Mouse (Mus musculus): ENCODE measurements at regions not wholly inside any gene's neighbourhood (a gene's known extent, or its start where the extent isn't known, plus 50 kb on each side); places are given as distances from the start of the nearest gene placed in this dataset.

DNA sequence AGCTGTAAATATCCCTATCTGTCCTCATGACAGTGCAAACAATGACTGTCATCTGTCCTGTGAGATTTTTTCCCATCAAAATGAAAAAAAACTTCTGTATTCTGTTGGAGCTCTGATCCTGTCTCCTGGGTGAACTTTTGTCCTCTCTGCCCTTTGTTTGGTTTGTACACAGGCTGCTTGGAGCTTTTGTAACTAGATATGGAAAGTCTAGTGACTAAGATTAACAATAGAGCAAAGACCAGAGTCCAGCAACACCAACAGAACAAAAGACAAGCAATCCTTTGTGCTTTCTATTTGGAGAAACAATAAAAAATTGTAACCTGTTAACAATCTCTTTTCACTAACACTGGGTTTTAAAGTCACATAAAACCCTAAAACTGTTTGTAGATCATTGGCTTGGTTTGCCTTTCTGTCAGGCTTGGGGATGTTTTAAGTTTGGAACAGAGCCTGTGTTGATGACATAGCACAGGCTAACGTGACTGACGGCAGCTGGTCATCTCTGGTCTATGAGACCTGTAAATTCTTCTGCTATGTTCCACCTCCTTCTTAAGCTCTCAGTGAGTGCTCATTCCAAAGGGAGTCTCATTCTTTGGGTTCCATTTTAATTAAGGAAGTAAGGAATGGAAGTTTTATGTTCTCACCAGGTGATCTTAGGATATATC, 219.8 kb downstream of the Gm9733 start:
- no peak overlapping the region for H3K27ac ChIP-seq (ENCODE audit: low read depth, low read length)
- DNase-seq (ENCODE audit: low spot score) = no peak
- 27% methylated on average over 2 of the region's 2 CpGs for WGBS

DNA sequence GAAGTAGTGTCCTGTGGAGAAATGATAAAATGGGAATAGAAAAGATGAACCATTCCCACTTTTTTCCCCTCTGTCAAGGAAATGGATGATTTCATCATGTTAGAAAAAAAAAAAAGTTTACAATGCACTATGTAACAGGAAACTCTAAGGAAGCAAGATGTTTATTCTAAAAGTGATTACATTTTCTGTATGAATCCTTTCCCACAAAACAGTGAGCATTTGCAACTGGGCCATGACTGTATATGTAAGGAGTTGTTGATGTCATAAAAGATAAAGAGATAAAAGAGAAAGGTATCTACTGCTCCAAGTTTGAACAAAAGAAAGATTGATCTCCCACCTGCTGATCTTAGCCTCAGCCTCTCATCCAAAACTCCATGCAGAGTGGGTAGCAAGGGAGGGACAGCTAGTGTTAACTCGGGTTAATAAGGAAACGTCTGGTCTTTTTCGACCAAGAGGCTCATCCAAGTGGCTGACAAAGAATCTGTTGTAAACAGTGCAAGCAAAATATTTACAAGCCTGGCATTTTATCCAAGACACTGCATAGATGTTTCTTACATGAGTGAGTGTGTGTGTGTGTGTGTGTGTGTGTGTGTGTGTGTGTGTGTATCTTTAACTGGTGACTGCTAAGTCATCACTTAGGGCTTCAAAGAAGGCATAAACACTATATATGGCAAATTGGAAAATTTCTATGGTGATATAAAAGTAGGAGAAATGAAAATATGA, 213.3 kb downstream of the Gm9733 start:
- no peak overlapping the region for H3K9ac ChIP-seq (ENCODE audit: low read length)
- no peak overlapping the region for H3K4me2 ChIP-seq (ENCODE audit: low read depth, low read length, severe bottlenecking)
- 32% methylated on average over 3 of the region's 3 CpGs for WGBS
- DNase-seq (ENCODE audit: low spot score) (no peak), ATAC-seq (replicated peaks; ENCODE audit: low FRiP score) (no peak)
- H3K4me3 ChIP-seq (ENCODE audit: low read depth, low read length) = no peak overlapping the region
- no peaks in the 10 kb centered on the region for H3K36me3 ChIP-seq (ENCODE audit: control insufficient read depth, insufficient read depth, low read length)
- no peak overlapping the region for H3K27ac ChIP-seq (ENCODE audit: low read depth, low read length)
- H3K27me3 ChIP-seq (ENCODE audit: control insufficient read depth, insufficient read depth, low read length) = no peaks in the 10 kb centered on the region
- no peaks in the 10 kb centered on the region for H3K4me1 ChIP-seq (replicated peaks; ENCODE audit: control insufficient read depth, insufficient read depth, low read length)
- H3K9me3 ChIP-seq (ENCODE audit: control insufficient read depth, low read length) = no peaks in the 10 kb centered on the region

More for the DNA sequence above, 219.8 kb downstream of the Gm9733 start:
- no peaks in the 10 kb centered on the region for H3K27me3 ChIP-seq (ENCODE audit: control insufficient read depth, insufficient read depth, low read length)
- ATAC-seq (replicated peaks; ENCODE audit: low FRiP score) = no peak
- no peak overlapping the region for H3K4me3 ChIP-seq (ENCODE audit: low read depth, low read length)
- no peaks in the 10 kb centered on the region for H3K36me3 ChIP-seq (ENCODE audit: control insufficient read depth, insufficient read depth, low read length)
- H3K4me2 ChIP-seq (ENCODE audit: low read depth, low read length, severe bottlenecking) = no peak overlapping the region
- no peaks in the 10 kb centered on the region for H3K9me3 ChIP-seq (ENCODE audit: control insufficient read depth, low read length)
- no peaks in the 10 kb centered on the region for H3K4me1 ChIP-seq (replicated peaks; ENCODE audit: control insufficient read depth, insufficient read depth, low read length)
- no peak overlapping the region for H3K9ac ChIP-seq (ENCODE audit: low read length)

DNA sequence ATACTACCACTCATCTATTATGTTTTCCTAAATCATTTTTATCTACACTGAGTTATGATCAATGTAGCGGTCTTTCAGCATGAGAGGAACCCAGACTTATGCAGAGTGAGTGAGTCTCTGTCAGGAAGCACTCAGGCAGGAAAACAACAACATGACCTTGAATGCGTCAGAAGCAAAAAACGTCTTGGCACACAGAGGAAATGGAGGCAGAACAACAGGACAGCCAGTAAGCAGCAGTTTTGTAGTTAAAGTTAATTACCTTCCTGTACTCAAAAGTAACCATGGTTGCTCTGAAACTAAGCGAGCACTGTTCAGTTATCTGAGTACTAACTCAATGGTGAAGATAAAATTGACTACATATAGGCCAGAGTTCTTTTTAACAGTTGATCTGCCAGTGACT, 205.4 kb downstream of the Gm9733 start:
- DNase-seq (ENCODE audit: low spot score) (no peak), ATAC-seq (replicated peaks; ENCODE audit: low FRiP score) (no peak)
- Histone ChIP-seq H3K27me3 (ENCODE audit: control insufficient read depth, insufficient read depth, low read length) (no peaks in the 10 kb centered on the region), H3K36me3 (ENCODE audit: control insufficient read depth, insufficient read depth, low read length) (no peaks in the 10 kb centered on the region), H3K9me3 (ENCODE audit: control insufficient read depth, low read length) (no peaks in the 10 kb centered on the region), H3K4me2 (ENCODE audit: low read depth, low read length, severe bottlenecking) (no peak overlapping the region), H3K27ac (ENCODE audit: low read depth, low read length) (no peak overlapping the region), H3K9ac (ENCODE audit: low read length) (no peak overlapping the region), H3K4me3 (ENCODE audit: low read depth, low read length) (no peak overlapping the region), H3K4me1 (replicated peaks; ENCODE audit: control insufficient read depth, insufficient read depth, low read length) (no peaks in the 10 kb centered on the region)
- WGBS = 76% methylated on average over 4 of the region's 4 CpGs

DNA sequence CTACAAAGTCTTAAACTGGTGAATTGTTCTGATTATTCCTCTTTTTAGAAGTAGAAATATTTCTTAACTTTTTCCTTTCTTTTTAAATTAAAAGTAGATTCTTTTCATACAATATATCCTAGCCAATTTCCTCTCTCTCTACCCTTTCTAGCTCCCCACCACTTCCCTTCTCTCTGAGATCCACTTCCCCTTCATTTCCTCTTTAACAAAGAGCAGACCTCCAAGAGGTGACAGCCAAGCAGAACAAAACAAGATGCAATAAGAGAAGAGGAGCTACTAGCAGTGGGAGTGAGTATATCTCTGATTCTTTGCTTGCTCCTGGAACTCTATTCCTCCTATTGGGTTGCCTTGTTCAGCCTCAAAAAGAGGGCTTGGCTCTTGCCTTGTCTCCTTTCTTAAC, 203.7 kb downstream of the Gm9733 start:
- Histone ChIP-seq H3K4me3 (ENCODE audit: low read depth, low read length) (no peak overlapping the region), H3K36me3 (ENCODE audit: control insufficient read depth, insufficient read depth, low read length) (no peaks in the 10 kb centered on the region), H3K9ac (ENCODE audit: low read length) (no peak overlapping the region), H3K4me1 (replicated peaks; ENCODE audit: control insufficient read depth, insufficient read depth, low read length) (no peaks in the 10 kb centered on the region), H3K27me3 (ENCODE audit: control insufficient read depth, insufficient read depth, low read length) (no peaks in the 10 kb centered on the region), H3K9me3 (ENCODE audit: control insufficient read depth, low read length) (no peaks in the 10 kb centered on the region), H3K27ac (ENCODE audit: low read depth, low read length) (no peak overlapping the region), H3K4me2 (ENCODE audit: low read depth, low read length, severe bottlenecking) (no peak overlapping the region)
- DNase-seq (ENCODE audit: low spot score) = no peak
- ATAC-seq (replicated peaks; ENCODE audit: low FRiP score) = no peak

DNA sequence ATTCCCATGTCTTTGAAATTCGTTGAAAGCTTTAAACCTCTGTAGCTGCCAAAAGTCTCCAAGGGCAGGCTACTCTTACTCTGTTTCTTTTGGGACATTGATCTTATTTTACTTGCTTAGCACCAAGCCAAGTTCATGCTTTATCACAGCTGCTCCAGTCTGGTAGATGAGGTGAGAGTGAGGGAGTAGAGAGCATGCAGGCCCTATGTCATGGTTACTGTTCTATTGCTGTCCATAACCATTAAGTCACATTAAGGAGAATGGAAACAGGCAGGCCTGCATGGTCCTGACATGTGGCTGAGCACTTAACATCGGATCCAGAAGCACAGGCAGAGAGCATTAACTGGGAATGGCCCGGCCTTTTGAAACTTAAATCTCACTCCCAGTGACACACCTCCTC, 203.1 kb downstream of the Gm9733 start:
- no peak overlapping the region for H3K4me3 ChIP-seq (ENCODE audit: low read depth, low read length)
- no peak for ATAC-seq (replicated peaks; ENCODE audit: low FRiP score)
- no peak for DNase-seq (ENCODE audit: low spot score)
- no peak overlapping the region for H3K9ac ChIP-seq (ENCODE audit: low read length)
- WGBS = 82% methylated on average over 3 of the region's 3 CpGs
- H3K27me3 ChIP-seq (ENCODE audit: control insufficient read depth, insufficient read depth, low read length) = no peaks in the 10 kb centered on the region
- no peaks in the 10 kb centered on the region for H3K9me3 ChIP-seq (ENCODE audit: control insufficient read depth, low read length)
- H3K36me3 ChIP-seq (ENCODE audit: control insufficient read depth, insufficient read depth, low read length) = no peaks in the 10 kb centered on the region
- no peaks in the 10 kb centered on the region for H3K4me1 ChIP-seq (replicated peaks; ENCODE audit: control insufficient read depth, insufficient read depth, low read length)
- no peak overlapping the region for H3K4me2 ChIP-seq (ENCODE audit: low read depth, low read length, severe bottlenecking)
- H3K27ac ChIP-seq (ENCODE audit: low read depth, low read length) = no peak overlapping the region

DNA sequence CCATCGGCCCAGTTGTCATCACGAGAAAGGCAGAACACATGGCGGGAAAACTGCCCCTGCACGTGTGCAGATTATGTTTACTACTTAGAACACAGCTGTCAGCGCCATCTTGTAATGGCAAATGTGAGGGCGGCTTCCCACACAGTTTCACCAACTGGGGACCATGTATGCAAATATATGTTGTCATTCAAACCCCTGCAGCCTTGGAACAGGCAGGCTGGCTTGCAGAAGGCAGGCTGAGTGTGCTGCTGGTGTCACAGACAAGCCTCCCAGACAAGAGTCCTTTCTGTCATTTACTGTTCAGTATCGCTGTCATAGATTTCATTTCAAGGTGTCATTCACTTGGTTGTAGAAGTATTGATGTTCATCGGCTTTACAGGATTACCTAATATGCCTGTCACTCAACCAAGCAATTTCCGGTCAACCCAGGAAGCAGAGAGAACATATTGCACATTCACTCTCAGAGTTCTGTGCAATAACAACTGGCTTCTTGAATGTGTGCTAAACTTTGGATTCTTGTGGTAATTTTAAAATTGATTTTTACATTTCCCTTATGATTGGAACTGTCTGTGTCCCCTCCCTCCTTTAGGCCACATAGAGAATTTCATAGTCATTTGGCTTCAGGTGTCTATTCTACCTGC, 202.3 kb downstream of the Gm9733 start:
- H3K27me3 ChIP-seq (ENCODE audit: control insufficient read depth, insufficient read depth, low read length) = no peaks in the 10 kb centered on the region
- no peak overlapping the region for H3K27ac ChIP-seq (ENCODE audit: low read depth, low read length)
- no peaks in the 10 kb centered on the region for H3K4me1 ChIP-seq (replicated peaks; ENCODE audit: control insufficient read depth, insufficient read depth, low read length)
- DNase-seq (ENCODE audit: low spot score) = no peak
- no peaks in the 10 kb centered on the region for H3K9me3 ChIP-seq (ENCODE audit: control insufficient read depth, low read length)
- H3K9ac ChIP-seq (ENCODE audit: low read length) = no peak overlapping the region
- no peaks in the 10 kb centered on the region for H3K36me3 ChIP-seq (ENCODE audit: control insufficient read depth, insufficient read depth, low read length)
- ATAC-seq (replicated peaks; ENCODE audit: low FRiP score) = no peak
- no peak overlapping the region for H3K4me2 ChIP-seq (ENCODE audit: low read depth, low read length, severe bottlenecking)
- no peak overlapping the region for H3K4me3 ChIP-seq (ENCODE audit: low read depth, low read length)
- WGBS = 93% methylated on average over 9 of the region's 9 CpGs

DNA sequence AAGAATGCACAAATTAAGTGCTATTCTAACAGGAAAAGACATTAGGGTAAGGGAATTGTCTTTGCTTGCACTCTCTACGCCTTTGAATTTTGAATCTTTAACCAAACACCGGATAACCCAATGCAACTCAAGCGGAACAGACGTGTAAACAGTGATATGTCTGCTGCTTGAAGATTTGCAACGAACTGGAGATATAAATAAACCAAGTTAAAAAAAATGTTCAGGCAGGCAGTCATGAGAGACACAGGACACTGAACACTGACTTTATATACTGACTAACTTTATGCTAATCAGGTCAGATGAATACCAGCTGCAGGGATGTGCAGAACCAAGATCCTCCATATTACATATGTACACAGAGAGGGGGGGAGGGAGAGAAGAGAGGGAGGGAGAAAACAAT, 200.0 kb downstream of the Gm9733 start:
- Histone ChIP-seq H3K27me3 (ENCODE audit: control insufficient read depth, insufficient read depth, low read length) (no peaks in the 10 kb centered on the region), H3K9me3 (ENCODE audit: control insufficient read depth, low read length) (no peaks in the 10 kb centered on the region), H3K4me1 (replicated peaks; ENCODE audit: control insufficient read depth, insufficient read depth, low read length) (no peaks in the 10 kb centered on the region), H3K4me3 (ENCODE audit: low read depth, low read length) (no peak overlapping the region), H3K27ac (ENCODE audit: low read depth, low read length) (no peak overlapping the region), H3K9ac (ENCODE audit: low read length) (no peak overlapping the region), H3K36me3 (ENCODE audit: control insufficient read depth, insufficient read depth, low read length) (no peaks in the 10 kb centered on the region), H3K4me2 (ENCODE audit: low read depth, low read length, severe bottlenecking) (no peak overlapping the region)
- no peak for DNase-seq (ENCODE audit: low spot score)
- WGBS = 80% methylated on average over 5 of the region's 5 CpGs
- ATAC-seq (replicated peaks; ENCODE audit: low FRiP score) = no peak

DNA sequence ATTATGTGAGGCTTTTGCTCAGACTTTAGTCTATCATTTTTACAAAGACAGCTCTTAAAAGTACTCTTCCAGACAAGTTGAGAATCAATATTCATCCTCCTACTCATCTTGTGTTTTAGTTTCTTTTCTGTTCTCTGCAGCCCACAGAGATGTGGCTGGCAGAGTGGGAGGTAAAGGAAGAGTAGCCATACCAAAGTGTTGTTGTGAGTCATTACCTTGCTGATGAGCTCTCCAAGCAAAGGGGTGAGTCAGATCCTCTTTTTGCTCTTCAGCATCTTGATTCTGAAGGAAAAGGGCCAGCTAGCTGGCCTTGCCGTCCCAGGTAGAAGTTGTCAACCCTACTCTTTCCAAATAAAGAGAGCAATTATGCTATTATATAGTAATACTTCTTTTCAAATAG, 192.6 kb downstream of the Gm9733 start:
- H3K27me3 ChIP-seq (ENCODE audit: control insufficient read depth, insufficient read depth, low read length) = no peaks in the 10 kb centered on the region
- H3K4me2 ChIP-seq (ENCODE audit: low read depth, low read length, severe bottlenecking) = no peak overlapping the region
- ATAC-seq (replicated peaks; ENCODE audit: low FRiP score) (no peak), DNase-seq (ENCODE audit: low spot score) (no peak)
- no peak overlapping the region for H3K4me3 ChIP-seq (ENCODE audit: low read depth, low read length)
- no peaks in the 10 kb centered on the region for H3K9me3 ChIP-seq (ENCODE audit: control insufficient read depth, low read length)
- H3K9ac ChIP-seq (ENCODE audit: low read length) = no peak overlapping the region
- no peaks in the 10 kb centered on the region for H3K4me1 ChIP-seq (replicated peaks; ENCODE audit: control insufficient read depth, insufficient read depth, low read length)
- H3K36me3 ChIP-seq (ENCODE audit: control insufficient read depth, insufficient read depth, low read length) = no peaks in the 10 kb centered on the region
- no peak overlapping the region for H3K27ac ChIP-seq (ENCODE audit: low read depth, low read length)
- WGBS = 81% methylated on average over 1 of the region's 1 CpGs

DNA sequence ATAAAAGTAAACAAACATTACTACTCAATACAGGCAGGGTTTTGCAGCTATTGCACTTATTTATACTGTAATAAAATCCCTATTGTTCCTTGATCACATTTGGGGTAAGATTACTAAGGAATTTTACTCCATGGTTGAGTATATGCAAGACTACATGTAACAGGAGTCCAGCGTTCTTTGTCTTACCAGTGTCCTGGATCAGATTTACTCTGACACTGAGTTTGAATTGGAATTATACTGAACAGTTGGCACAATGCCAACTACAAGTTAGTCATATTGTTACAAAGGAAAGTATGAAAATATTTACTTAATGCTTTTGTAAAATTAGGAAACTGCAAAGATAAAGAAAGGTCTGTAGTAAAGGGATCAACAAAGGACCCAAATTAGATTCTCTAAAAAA, 178.4 kb downstream of the Gm9733 start:
- WGBS = 91% methylated on average over 1 of the region's 1 CpGs
- H3K9ac ChIP-seq (ENCODE audit: low read length) = no peak overlapping the region

More for the DNA sequence above, 178.4 kb downstream of the Gm9733 start:
- no peak for ATAC-seq (replicated peaks; ENCODE audit: low FRiP score)
- H3K27ac ChIP-seq (ENCODE audit: low read depth, low read length) = no peak overlapping the region
- no peaks in the 10 kb centered on the region for H3K9me3 ChIP-seq (ENCODE audit: control insufficient read depth, low read length)
- no peaks in the 10 kb centered on the region for H3K4me1 ChIP-seq (replicated peaks; ENCODE audit: control insufficient read depth, insufficient read depth, low read length)
- no peak overlapping the region for H3K4me2 ChIP-seq (ENCODE audit: low read depth, low read length, severe bottlenecking)
- H3K4me3 ChIP-seq (ENCODE audit: low read depth, low read length) = no peak overlapping the region
- H3K36me3 ChIP-seq (ENCODE audit: control insufficient read depth, insufficient read depth, low read length) = no peaks in the 10 kb centered on the region
- H3K27me3 ChIP-seq (ENCODE audit: control insufficient read depth, insufficient read depth, low read length) = no peaks in the 10 kb centered on the region
- DNase-seq (ENCODE audit: low spot score) = no peak

Measured in forebrain, embryonic 11.5 days (tissue).